Mouse (Mus musculus) right cerebral cortex, postnatal 4 days (tissue): ENCODE measurements around the gene Sept9.

Experiments used
- DNase-seq: peaks from one replicate; pipeline ENCODE4 v3.0.0-alpha.2; 2022

Sept9 gene

DNA sequence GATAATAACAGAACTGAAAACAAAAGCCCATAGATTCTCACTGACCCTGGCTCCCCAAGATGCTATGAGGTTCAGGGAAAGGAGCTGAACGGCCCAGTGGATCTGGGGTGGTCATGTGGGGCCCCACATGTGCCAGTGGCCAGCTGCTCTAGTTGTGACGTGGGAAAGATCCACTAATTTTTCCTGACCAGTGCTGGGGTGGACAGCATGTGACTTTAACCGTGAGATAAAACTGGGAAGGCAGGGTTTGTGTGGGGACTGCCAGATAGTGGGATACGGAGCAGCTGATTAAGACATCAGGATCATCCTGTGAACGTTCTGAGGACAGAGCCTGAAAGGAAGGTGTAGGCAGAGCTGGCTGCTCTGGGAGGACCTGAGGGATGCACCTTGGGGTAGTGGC, 48.1 kb downstream of the Sept9 start:
- DNase-seq: no peak

DNA sequence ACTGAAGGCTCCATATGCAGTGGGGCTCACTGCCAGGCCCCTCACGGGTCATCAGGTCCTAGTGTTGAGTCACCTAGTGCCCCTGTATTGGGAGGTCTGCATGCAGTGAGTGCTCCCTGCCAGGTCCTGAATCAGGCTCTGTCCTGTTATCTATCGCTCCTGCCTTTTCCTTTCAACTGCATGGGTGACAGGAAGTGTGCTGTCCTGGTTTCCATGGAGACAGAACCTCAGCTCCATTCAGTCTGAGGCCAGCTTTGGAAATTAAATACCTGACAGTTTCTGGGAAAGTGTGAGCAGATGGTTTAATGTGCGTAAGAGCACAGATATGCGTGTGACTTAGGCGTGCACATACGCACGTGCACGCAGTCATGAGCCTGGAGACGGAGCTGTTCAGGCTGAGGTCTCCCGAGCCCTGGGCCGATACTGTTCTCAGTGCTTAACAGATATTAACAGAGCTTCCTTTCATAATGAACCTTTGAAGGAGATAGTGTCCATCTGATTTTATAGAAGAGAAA, 49.3 kb downstream of the Sept9 start:
- no peak for DNase-seq

DNA sequence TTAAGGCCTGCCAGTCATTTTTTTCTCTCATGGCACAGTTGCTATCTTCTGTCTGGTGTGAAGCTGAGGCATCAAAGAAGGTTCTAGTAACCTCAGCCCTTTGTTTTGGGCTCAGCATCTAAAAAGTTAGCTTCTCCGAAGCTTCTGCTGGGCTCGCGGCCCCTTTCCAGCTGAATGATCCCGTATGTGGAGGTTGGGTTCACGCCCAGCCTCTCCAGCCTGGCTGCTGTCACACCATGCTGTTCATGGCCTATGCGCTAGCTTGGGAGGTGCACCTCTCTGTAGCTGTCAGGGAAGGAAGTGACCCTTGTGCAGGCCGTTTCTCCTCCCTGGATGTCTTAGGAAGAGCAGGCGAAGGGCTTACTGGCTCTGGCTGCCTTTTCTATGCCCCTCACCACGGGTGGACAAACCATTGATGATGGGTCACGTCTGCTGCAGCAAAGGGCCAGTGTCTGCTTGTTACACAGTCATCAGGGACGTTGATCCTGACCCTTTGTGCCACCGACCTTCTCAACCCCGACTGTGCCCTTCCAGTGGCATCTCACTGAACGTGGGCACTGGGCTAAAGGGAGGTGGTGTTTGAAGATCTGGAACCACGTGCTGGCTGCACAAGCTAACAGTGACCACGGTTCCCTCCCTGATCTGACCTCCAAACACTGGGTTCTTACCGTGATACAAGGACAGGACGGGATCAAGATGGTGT, 50.0 kb downstream of the Sept9 start:
- no peak for DNase-seq

DNA sequence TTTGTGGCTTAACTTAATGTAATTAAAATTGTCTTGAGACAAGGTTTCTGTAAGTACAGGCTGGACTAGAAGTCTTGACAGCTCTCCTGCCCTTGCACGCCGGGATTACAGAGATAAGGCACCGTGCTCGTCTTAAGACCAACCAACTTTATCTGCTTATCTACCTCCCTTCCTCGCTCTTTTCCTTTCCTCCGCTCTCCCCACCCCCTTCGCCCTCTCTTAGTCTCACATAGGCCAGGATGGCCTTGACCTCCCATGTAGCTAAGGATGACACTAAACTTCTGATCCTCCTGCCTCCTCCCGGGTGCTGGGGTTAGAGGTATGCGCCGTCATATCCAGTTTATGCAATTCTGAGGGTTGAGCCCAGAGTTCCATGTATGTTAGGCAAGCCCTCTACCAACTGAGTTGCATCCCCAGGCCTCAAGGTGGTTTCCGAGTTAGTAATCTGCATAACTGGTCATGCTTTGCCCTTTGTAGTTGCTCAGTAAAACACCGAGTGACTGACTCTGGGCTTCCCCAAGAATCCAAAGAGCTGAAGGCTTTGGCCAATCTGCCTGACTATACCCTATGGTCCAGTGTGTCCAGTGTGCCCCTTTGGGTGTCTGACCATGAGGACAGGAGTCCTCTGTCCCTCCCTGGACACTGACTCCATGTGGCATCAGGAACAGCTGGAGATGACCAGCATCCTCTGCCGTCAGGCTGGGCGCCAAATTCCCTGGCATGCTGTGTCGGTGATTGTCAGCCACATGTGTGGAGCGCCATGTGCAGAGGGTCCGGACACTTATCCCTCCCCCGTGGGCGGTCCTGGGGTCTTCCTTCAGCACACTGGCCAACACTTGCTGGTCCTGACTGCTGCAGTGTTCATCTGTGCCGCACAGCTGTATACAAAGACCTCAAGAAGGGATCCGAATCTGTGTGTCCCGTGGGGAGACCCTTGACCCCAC, 50.8 kb downstream of the Sept9 start:
- DNase-seq: no peak

DNA sequence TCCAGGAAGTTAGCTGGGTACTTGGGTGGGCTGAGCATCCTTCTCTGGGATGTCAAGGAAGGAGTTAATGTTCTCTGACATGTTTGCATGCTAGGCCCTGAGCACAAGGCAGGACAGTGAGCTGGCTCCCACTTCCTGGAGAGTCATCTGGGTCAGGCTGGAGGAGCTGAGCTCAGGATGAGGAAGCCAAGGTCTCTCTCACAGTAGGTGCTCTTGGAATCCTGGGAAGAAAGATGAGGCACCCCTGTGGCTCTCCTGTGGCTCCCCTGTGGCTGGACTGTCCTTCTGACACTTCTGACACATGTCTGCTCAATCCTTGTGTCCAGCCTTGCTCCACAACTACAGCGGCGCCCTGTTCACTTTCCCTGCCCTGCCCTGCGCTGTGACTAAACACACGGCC, 52.3 kb downstream of the Sept9 start:
- no peak for DNase-seq

DNA sequence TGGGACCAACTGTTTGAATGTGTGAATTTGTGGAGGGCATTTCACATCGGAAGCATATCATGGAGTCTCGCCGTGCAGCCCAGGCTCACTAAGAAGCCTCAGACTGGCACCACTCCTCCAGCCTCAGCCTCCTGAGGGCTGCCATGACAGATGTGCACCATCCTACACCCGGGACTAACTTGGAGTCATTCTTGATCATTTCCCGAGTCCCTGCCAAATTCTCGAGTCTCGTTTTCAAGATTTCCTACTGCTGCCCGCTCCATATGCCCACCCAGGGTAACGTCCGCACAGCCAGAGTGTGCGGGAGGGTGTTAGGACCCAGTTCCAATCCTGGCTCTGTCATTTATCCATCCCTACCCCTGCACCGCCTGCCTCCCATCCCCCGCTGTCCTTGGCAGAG, 53.4 kb downstream of the Sept9 start:
- no peak for DNase-seq

DNA sequence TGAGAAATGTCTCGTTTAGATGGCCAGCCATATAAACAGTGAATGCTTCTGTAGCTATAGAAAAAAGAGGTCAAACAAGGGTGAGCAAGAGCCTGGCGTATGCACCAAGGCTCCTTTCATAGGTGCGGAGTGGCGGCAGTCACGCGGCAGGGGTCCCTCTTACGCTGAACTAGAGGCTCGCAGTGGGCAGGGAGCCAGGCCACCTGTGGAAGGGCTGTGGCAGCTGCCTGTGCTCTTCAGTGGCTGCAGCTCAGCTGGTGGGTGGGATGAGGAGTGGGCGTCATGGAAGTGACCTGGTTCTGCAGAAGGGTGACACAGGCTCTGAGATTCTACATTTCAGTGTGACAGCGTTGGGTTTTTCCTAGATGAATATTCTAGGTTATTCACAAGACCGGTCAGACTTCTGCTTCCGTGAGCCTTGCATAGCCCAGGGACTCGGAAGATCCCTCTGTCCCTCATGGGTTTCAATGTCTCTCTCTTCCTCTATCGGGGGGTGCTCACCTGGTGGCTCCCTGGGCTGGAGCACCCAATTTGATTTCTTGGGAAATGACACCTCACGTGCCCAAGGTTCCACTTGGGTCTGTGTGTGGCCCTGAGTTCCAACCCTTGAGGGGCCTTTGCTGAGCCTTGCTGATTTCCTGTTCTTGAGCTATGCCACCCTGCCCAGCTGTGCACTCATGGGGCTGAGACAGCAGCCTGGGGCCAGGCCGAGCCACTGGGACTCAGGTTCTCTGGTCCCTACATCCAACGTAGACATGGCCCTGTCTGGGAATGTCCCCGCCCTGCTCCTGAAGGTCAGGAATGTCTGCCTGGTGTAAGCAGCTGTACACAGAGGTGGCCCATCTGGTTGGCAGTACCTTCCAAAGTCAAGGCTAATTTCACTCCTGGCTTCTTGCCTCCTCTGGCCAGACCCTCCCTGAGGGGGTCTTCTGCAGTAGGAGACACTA, 55.0 kb downstream of the Sept9 start:
- peak; percentile 43 for DNase-seq

DNA sequence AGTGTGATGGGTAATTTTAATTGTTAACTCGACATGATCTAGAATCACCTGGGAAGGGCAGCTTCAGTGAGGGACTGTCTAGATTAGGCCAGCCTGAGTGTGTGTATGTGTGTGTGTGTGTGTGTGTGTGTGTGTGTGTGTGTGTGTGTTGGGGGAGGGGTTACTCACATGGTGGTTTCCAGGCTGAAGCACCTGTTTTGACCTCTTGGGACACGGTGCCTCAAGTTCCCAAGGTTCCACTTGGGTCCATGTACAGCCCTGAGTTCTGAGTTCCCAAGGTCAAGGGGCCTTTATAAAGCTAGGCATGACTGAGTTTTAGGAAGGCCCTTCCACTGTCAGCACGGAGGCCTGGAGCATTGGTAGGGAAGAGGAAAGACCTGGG, 55.6 kb downstream of the Sept9 start:
- DNase-seq: no peak

DNA sequence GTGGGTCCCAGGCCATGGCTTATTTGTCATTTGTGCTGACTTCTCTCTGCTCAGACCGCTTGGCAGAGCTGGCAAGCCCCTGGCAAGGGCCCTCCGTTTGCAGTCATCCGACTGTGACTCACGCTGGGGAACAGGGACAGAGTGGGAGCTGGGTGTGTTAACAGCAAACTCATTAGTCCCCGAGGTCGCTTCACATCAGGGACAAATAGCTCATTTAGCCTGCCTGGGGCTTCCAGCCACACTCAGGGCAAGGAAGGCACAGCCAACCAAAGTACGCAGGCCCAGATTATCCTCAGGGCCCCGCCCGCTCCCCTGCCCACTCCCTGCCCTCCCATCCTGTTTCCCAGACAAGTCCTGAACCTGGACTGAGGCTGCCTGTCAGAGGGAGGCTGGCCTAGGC, 56.6 kb downstream of the Sept9 start:
- no peak for DNase-seq

DNA sequence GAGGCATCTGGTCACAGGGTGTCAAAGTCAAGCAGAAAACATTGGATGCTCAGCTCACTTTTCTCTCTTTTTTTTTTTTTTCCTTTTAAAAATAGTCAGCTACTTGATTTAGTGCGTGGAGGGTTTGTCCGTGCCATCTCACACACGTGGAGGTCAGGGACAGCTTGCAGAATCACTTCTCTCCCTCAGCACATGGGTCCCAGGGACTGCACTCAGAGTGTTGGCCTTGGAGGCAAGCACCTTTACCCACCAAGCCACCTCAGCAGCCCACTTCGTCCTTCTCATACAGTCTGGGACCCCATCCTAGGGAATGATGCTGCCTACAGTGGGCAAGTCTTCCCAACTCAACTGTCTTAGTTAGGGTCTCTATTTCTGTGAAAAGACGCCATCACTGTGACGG, 57.4 kb downstream of the Sept9 start:
- DNase-seq: no peak

DNA sequence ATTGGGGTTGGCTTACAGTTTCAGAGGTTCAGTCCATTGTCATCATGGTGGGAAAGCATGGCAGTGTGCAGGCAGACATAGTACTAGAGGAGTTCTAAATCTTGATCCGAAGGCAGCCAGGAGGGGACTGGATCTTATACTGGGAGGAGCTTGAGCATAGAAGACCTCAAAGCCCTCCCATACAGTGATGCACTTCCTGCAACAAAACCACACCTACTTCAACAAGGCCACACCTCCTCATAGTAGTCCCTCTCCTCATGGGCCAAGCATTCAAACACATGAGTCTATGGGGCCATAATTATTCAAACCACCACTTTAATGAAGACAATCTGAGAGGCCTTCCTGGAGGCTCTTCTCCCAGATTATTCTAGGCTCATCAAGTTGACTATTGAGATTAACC, 57.8 kb downstream of the Sept9 start:
- no peak for DNase-seq

DNA sequence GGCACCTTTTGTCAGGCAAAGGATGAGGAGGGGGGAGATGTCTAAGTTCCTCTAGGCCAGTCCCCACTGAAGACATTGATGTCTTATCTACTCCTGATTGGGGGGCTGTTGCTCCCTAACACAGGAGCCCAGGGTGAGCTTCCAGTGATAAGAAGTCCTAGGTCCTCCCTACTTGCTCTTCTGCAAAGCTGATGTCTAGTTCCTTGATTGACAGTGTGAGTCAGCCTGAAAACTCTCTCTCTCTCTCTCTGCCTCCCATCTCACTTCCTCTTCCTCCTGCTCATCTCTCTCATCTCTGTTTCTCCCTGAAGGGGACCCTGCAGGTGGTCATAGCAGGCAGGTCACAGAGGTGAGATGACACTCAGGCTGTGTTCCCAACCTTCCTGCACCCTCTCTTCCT, 58.4 kb downstream of the Sept9 start:
- DNase-seq: no peak

DNA sequence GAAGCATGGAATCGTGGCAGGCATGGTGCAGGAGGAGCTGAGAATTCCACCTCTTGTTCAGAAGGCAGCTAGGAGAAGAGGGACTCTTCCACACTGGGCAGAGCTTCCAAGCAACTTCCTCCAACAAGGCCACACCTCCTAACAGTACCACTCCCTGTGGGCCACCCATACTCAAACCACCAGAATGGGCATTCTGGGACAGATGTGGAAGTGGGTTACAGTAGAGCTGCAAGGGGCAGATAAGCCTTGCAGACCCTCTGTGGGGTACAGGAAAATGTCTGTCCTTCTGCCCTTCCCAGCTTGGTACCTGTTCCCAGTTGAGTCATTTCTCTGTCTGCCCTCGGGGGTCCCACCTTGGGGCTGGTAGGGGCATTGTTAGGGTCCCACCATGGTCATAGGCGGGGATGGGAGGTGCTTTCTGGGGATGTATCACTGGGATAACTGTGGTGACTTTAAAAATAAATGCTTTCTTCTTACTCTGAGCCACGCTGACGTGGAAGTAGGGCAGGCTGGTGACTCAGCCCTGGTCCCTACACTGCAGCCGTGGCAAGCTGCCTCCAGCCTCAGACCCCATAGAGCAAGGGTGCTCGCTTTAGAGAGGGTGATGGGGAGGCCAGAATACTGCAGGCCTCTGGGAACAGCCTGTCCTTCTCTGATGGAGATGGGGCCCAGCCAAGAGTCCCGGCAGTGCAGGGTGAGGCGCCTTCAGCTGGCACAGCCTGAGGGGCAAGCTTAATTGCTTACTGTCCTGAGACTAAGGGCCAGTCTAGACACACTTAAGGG, 59.9 kb downstream of the Sept9 start:
- no peak for DNase-seq

DNA sequence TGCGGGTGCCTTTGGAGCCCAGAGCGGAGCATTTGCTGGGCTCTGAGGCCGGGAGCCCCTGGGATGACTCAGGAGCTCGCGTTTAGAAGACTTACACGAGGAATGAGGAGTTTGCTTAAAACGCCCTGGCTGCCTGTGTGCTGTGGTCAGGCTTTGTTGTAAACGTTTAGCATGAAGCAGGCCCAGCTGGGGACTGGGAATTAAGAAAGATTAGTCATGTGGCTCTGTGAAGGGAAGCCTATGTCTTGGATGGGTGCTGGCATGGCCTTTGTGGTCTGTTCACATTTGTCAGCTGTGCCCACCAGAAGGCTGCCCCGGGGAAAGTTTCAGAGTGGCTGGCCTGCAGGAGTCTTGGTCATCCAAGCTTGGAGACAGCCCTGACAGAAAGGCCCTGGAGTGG, 61.2 kb downstream of the Sept9 start:
- no peak for DNase-seq

DNA sequence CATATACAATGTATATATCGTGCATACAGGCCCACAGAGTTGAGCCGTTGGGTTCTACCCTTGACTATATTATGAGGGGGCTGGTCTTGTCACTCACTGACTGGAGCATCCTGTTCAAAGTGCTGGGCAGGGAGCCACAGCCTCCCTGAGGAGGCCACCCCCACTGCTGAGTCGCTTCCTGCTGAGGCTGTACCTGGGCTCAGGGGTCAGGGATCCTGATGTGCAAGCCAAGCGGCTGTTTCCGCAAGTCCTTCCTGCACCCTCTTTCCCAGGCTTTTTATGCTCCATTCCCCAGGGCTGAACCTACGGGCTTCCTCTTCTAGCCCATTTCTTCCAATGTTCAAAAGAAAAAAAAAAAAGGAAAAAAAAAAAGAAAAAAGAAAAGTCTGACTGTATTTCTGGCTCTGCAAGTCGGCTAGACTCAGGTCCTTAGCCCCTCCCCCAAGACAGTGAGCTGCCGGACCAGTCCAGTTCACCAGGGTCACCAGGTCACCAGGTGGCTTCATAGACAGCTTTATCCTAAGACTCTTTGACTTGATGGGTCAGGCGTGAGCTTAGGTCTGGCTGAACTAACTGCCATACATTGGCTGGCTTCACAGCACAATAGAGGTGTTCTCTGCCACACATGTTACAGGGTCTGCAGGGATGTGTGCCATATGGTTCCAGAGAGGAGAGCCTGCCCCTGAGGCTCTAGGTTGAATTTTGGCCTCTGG, 63.8 kb downstream of the Sept9 start:
- no peak for DNase-seq

DNA sequence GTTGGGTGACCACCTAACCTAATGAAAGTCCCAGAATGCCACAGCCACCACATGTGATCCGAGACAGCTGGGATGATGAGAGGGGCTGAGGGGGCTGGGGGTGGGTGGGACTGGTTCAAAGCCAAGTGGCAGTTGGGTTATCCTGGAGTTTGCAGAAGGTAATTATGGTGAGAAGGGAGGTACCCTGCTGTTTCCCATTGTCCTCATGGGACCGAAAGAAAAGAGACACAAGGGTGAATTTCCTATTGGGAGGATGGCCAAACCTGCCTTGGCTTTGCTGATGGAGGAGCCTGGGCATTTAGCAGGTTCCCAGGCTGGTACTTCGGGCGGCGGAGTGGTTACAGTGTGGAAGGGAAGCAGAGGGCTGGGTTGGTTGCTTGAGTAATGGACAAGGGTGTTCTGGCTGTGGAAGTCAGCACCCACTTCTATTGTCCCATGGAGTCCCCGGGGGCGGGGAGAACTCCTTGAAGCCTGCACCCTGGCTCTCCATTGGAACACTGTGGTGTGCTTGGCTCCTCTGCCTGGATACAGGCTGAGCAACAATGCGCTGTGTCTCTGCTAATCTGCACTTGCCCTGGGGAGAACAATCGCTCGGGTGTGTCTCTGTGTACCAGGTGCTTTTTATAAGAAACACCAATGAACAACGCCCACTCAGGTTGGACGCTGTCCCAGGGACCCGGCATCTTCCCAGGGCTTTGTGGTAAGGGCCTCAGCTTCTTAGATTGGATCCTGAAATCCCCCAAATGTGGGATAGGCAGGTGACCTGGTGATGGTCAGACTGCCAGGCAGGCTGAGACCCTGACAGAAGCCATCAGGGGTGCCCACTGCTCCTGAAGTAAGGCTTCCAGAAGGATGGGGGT, 64.9 kb downstream of the Sept9 start:
- no peak for DNase-seq

DNA sequence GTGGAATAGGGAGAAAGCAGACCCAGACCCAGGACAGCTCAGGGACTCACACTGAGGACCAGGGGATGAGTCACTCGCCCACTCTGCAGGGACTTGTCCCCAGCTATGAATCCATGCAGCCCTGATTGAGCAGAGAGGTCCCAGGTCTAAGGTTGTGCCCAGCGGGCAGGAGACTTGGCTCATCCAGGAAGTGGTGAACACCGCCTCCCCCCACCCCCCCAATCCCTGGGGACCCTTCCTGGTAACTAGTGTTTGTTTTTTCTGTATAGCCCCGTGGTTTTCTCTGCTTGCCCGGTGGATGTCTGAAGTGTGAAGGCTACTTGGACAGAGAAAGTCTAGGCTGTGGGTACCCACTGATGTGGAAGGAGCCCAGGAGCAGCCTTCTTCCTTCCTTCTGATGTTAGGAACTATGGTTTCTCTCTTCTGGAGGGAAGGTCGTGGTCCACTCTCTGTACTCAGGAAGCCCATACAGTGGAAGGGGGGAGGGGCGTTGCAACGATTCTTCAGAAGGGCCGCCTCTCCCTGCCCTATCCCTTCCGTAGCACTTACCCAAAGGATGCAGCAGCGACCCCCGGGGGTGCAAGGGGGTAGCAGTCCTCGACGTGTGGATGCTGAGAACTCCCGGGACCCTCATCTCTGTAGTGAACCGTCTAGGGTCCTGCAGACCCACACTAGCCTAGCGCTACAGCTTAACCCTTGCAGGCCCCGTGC, 66.0 kb downstream of the Sept9 start:
- peak; percentile 34 for DNase-seq

DNA sequence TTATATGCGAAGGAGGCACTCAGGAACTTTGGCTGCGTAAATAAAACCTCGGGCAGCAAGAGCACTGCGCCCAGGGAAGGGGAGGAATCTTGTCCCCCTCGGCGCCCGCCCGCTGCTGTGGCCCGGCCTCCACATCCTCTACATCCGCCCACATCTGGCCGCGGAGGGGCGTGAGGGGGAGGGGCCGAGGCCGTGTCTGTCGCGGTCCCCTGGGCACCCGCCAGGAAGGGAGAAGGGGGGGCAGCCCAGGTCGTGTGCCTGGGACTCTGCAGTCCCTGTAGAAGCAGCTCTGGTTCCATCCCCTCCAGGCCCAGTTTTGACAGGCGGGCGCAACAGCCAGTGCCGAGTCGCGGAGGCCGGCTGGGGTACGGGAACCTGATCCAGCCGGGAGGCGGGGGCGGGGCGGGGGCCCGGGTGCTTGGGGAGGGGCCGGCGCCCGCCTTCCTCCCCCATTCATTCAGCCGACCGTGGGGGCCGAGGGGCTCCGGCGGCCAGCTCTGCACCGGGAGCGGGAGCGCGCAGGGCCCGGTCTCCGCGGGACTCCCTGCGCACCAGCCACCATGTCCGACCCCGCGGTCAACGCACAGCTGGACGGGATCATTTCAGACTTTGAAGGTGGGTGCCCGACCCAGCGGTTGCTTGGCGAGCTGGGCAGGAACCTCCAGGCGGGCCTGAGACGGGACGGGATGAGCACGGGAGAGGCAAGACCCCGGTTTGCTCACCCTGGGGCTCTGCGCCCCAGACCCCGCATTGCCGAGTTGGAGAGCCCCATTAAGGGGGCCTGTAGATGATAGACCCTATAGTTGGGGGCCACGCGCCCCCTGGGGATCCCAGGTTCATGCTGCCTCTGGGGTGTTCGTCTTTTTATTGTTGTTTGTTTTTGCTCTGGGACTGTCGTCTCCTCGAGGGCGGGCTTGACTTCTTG, 66.8 kb downstream of the Sept9 start:
- peak; percentile 64 for DNase-seq
